Mouse (Mus musculus): ENCODE data around the gene Olfr791.

Olfr791 gene

DNA sequence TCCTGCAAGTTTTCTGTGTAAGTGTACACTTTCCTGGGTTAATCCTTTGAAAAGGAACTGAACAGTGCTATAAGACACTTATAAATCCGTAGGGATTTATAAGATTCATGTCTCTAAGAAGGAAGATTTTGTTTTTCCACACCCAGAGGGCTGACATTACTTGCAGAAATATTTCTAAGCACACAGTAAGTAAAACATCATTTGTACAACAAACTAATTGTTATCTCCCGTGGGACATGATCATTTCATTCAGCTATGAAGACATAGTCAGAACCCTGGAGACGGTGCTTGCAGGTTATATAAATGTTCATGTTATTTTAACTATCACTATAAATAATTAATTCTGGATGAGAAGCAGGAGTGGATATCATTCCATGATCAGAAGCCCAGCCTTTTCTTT, at the start of gene Olfr791:
Olfr791 (plus strand) TSS at position 301 of the 400 bp plus-strand sequence.
- DNase-seq = no peak

DNA sequence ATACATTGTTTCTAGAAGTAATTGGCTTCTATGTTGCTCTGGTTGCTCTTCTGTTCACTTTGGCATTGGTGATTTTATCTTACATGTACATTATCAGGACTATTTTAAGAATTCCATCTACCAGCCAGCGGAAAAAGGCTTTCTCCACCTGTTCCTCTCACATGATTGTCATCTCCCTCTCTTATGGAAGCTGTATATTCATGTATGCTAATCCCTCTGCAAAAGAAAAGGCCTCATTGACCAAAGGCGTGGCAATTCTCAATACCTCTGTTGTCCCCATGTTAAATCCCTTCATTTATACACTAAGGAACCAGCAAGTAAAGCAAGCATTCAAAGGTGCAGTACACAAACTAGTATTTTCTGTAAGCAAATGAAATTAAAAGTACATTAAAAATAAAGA, 48.3 kb upstream of the Olfr791 start:
- no peak for DNase-seq

DNA sequence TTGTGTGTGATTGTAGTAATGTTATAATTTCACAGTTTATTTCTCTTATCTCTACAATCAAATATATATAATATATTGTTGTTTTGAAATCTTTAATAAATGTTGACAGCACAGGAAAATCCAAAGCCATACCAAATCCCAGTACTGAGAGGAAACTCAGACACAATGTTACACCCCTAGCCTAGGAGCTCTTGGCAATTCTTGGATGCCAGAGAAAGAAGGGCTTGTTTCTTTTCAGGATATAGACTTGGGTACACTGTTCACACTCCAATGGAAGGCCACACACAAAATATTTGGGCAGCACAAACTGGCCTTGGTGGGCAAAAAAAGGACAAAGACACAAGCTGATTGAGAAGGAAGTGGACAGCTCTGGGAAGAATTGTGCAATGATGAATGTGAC, 47.9 kb upstream of the Olfr791 start:
- DNase-seq = no peak

- no peak for DNase-seq
Measured at GRCm38 (mm10) chr10:129484452-129484851, 37.1 kb upstream of the Olfr791 start, which contains the start of gene Olfr789. Gene Olfr789 (plus strand): TSS chr10:129484752.

- DNase-seq = no peak
Measured at GRCm38 (mm10) chr10:129490101-129490500, 31.5 kb upstream of the Olfr791 start.

- DNase-seq = no peak
Measured at GRCm38 (mm10) chr10:129498192-129498591, 23.4 kb upstream of the Olfr791 start, which contains the start of gene Olfr790. Gene Olfr790 (plus strand): TSS chr10:129498492.

GRCm38 (mm10) chr10:129538862-129539261, 17.3 kb downstream of the Olfr791 start, which contains the start of gene Olfr792:
Gene Olfr792 (plus strand): TSS chr10:129539162.
- DNase-seq = no peak

DNA sequence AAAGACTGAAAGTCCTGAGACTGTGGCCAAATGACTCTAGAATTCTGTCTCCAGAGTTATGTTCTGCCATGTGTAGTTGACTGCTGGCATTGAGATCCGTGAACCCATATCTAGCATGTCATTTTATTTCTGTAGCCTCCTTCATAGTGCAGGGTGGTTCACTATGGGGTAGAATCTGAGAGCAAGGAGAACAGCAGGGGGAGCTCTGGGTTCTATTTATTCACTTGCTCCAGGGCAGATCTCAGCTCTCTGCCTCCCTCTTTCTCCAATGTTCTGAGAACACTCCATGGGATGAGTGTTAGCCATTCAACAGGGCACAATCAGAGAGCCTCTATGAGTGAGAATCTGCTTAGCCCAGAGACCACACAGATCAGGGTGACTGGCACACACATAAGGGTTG, 27.8 kb downstream of the Olfr791 start:
- DNase-seq = peak; percentile 13

DNA sequence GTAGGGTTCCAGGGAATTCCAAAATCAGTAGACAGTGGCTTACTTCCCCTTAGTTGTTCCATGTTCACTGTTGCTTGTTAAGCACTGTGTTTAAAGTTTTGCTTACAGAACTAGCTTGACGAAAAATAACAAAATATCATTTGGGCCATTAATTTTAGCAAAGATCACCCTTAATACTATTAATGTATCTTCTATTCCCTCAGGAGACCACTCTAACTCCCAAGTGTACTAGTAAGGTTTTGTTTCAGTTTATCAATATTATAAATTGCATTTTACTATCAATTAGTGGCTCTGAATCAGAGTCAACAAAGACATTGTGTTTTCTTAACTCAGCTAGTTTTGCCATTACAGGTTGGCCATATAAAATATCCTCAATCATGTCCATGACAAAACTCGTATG, 45.8 kb downstream of the Olfr791 start, which contains the start of gene Olfr794:
Olfr794 (plus strand) TSS at position 301 of the 400 bp plus-strand sequence.
- no peak for DNase-seq

DNA sequence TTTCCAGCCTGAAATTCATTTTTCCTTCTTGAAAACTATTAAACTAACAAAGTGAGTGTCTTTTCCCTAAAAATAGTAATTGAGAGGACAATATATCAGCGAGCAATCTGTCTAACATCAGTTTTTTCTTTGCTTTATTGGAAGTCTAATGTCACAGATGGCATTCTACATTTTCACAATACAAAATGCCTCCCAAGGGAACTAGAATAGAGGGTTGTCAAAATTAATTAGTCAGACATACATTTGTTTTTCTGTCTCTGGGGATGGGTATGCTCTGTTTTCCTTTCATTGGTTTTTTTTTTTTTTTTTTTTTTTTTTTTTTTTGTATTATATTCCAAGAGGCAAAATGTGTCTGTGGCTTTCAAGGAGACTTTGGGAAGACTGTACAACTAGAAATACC, 55.5 kb downstream of the Olfr791 start:
- DNase-seq = no peak

All from kidney, postnatal 10 days (tissue).